Mouse (Mus musculus) heart, embryonic 15.5 days (tissue): ENCODE data around the gene Insrr. TPM values are rescaled to one million over a fixed set of nuclear protein-coding genes. Genes with fewer than 3 reads are reported as not detected.
"Not testable (repeated sequence)": the region's sequence is repeated elsewhere in the genome, so short reads cannot be mapped to it uniquely, and the experiment has no call there.

ENCODE experiments used
- ATAC-seq: fragments of 200-750 bp; cut with Nextera tagmentation; replicated peaks from 2 replicates; pipeline ENCODE4 v1.8.0; 2017; ENCODE audit warnings: low read depth, moderate TSS enrichment; ENCODE audit not compliant: insufficient number of reproducible peaks, insufficient read depth, low FRiP score
- H3K27ac ChIP-seq: fragments of 300-500 bp; sonication (generic); 2 replicates; pipeline ENCODE4 v1.5.1; 2015; ENCODE audit warnings: mild to moderate bottlenecking, inconsistent platforms
- H3K27me3 ChIP-seq: fragments of 300-500 bp; sonication (generic); 2 replicates; pipeline ENCODE4 v1.6.1; 2015; ENCODE audit warnings: inconsistent platforms
- H3K36me3 ChIP-seq: fragments of 300-500 bp; sonication (generic); 2 replicates; pipeline ENCODE4 v1.6.1; 2015; ENCODE audit warnings: mild to moderate bottlenecking, inconsistent platforms
- H3K4me1 ChIP-seq: fragments of 300-500 bp; sonication (generic); replicated peaks from 2 replicates; pipeline ENCODE4 v1.6.1; 2015; ENCODE audit warnings: inconsistent platforms
- H3K4me2 ChIP-seq: fragments of 300-500 bp; sonication (generic); 2 replicates; pipeline ENCODE4 v1.6.1; 2015; ENCODE audit warnings: inconsistent platforms, mild to moderate bottlenecking, moderate library complexity
- H3K4me3 ChIP-seq: fragments of 300-500 bp; sonication (generic); 2 replicates; pipeline ENCODE4 v1.5.1; 2015; ENCODE audit warnings: mild to moderate bottlenecking, inconsistent platforms
- H3K9ac ChIP-seq: fragments of 300-500 bp; sonication (generic); 2 replicates; pipeline ENCODE4 v1.6.1; 2015; ENCODE audit warnings: mild to moderate bottlenecking, inconsistent platforms
- H3K9me3 ChIP-seq: fragments of 300-500 bp; sonication (generic); replicated peaks from 2 replicates; pipeline ENCODE4 v1.6.1; 2016; ENCODE audit warnings: inconsistent platforms
- WGBS: fragments of 180-500 bp; shearing (Covaris S2); methylation state at CpG from one replicate; pipeline ENCODE4 v1.1.7; 2015; ENCODE audit warnings: mixed read lengths; 5-methylcytosine and 5-hydroxymethylcytosine counted together
- polyA plus RNA-seq: library from polyadenylated mRNA; unstranded; fragments of >200 nt; fragmentation: Nextera tagmentation; extraction: Ambion mirVana; gene quantifications from 2 replicates; pipeline ENCODE4 v1.2.1, GENCODE M21; 2015

The Insrr gene
- polyA plus RNA-seq, 1 experiment from 2014 or later = 0.08 TPM

DNA sequence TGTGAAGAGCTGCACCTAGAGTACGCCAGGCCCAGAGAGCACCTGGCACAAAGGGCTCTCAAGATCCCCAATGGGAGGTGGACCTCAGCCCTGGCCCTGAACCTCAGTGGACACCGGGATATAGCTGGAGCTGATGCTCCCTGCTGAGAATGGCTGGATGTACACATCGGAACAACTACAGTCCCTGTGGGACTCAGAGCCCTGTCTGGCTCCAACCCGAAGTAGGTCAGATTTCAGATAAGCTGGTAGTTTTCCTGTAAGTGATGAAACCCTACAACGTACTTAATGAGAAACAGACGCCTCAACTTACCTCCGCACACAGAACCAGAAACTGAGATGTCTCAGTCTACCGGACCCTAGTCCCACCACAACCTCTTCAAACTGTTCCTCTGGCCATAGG lies 60.9 kb downstream of the Insrr start:
- 82% methylated on average over 8 of the region's 8 CpGs for WGBS
- Histone ChIP-seq H3K27ac (no peak overlapping the region), H3K4me2 (no peak overlapping the region), H3K4me3 (no peak overlapping the region), H3K9ac (no peak overlapping the region), H3K9me3 (no peaks in the 10 kb centered on the region), H3K4me1 (no peaks in the 10 kb centered on the region), H3K36me3 (peaks cover 51% of the 10 kb centered on the region), H3K27me3 (no peaks in the 10 kb centered on the region)
- no peak for ATAC-seq

DNA sequence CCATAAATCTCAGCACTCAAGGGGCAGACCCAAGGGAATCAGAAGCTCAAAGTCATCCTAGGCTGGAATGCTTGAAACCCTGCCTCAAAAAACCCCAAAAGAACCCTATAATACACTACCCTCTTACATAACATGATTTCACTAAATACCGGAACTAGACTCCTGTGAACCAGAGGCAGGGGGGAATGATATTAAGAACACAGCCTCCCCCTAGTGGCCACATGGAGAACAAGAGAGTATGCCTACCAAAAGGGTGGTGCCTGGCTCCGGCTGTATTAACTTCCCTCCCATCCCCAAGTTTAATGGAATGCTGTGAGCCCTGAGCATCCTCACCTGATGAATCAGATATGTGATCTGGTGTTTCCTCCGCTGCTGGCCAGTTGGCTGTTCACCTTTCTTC lies 63.1 kb downstream of the Insrr start:
- 23% methylated on average over 3 of the region's 3 CpGs for WGBS
- 0 out of 2 replicates have a peak, but pooled peaks have one; percentile 58 for ATAC-seq
- Histone ChIP-seq H3K4me2 (no peak overlapping the region), H3K9ac (no peak overlapping the region), H3K27me3 (no peaks in the 10 kb centered on the region), H3K4me3 (no peak overlapping the region), H3K9me3 (no peaks in the 10 kb centered on the region), H3K4me1 (no peaks in the 10 kb centered on the region), H3K27ac (no peak overlapping the region), H3K36me3 (peaks cover 67% of the 10 kb centered on the region)

DNA sequence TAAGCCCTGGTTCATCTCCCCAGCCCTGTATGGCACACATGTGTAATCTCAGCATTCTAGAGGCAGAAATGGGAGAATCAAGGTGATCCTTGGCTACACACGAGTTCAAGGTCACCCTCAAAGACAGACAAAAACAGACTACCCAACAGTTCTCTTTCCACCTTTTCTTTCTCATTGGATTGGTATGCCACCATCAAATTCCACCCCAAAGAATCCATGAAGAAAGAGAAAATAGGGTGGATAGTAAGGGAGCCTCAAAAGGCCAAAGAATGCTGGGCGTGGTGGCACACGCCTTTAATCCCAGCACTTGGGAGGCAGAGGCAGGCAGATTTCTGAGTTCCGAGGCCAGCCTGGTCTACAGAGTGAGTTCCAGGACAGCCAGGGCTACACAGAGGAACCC lies 67.4 kb downstream of the Insrr start:
- peaks cover 89% of the 10 kb centered on the region for H3K36me3 ChIP-seq
- H3K27ac ChIP-seq, H3K4me2 ChIP-seq, H3K27me3 ChIP-seq, ATAC-seq, H3K4me3 ChIP-seq, H3K9ac ChIP-seq, H3K9me3 ChIP-seq, H3K4me1 ChIP-seq: not testable (repeated sequence)
- 87% methylated on average over 4 of the region's 4 CpGs for WGBS

Other genes with a start within 250 kb of the Insrr start
- 7.5 and 10.8 TPM in 2 replicates for gene Arhgef11, start 179.4 kb upstream of the Insrr start, polyA plus RNA-seq
- gene Lrrc71, start 48.3 kb upstream of the Insrr start, polyA plus RNA-seq = 0.29 and 0.70 TPM in 2 replicates
- 0.40 and 4.9 TPM in 2 replicates for gene Ntrk1, start 1.8 kb upstream of the Insrr start, polyA plus RNA-seq
- gene Pear1, start 27.4 kb downstream of the Insrr start, polyA plus RNA-seq = 17.4 and 25.4 TPM in 2 replicates
- gene Sh2d2a, start 49.8 kb downstream of the Insrr start, polyA plus RNA-seq = 0.37 and 3.8 TPM in 2 replicates
- 11.3 and 12.7 TPM in 2 replicates for gene Prcc, start 88.7 kb downstream of the Insrr start, polyA plus RNA-seq
- 134 and 161 TPM in 2 replicates for gene Hdgf, start 109.4 kb downstream of the Insrr start, polyA plus RNA-seq
- 59.2 and 60.6 TPM in 2 replicates for gene Mrpl24, start 122.6 kb downstream of the Insrr start, polyA plus RNA-seq
- gene Isg20l2, start 133.4 kb downstream of the Insrr start, polyA plus RNA-seq = 23.9 and 33.3 TPM in 2 replicates
- 12.2 and 17.4 TPM in 2 replicates for gene Rrnad1, start 133.8 kb downstream of the Insrr start, polyA plus RNA-seq
- 4.1 and 20.1 TPM in 2 replicates for gene Crabp2, start 151.7 kb downstream of the Insrr start, polyA plus RNA-seq
- gene Nes, start 174.1 kb downstream of the Insrr start, polyA plus RNA-seq = 14.8 and 16.1 TPM in 2 replicates
- 0.24 and 0.34 TPM in 2 replicates for gene Bcan, start 203.3 kb downstream of the Insrr start, polyA plus RNA-seq
- gene Hapln2, start 230.6 kb downstream of the Insrr start, polyA plus RNA-seq = 0.15 TPM in 1 of 2 replicates, not detected in the other
- gene Gpatch4, start 246.2 kb downstream of the Insrr start, polyA plus RNA-seq = 15.4 and 20.6 TPM in 2 replicates